Mouse (Mus musculus) lung, adult 2 months (tissue): ENCODE data around the gene Dgkb. TPM values are rescaled to one million over a fixed set of nuclear protein-coding genes. Genes with fewer than 3 reads are reported as not detected.

ENCODE experiments used
- DNase-seq: peaks from one replicate; pipeline ENCODE4 v3.0.0; 2022
- H3K4me1 ChIP-seq: fragments of 200-500 bp; 2 replicates; pipeline ENCODE4 v1.6.1; 2011; ENCODE audit warnings: low read length; ENCODE audit not compliant: control insufficient read depth, insufficient read depth
- H3K4me3 ChIP-seq: fragments of 200-500 bp; replicated peaks from 2 replicates; pipeline ENCODE3; 2011; ENCODE audit warnings: low read depth, mild to moderate bottlenecking, control low read depth, low read length; ENCODE audit errors: extremely low read depth
- CTCF ChIP-seq: fragments of 200-500 bp; IDR thresholded peaks from 2 replicates; pipeline ENCODE4 v1.5.1; 2011; ENCODE audit warnings: mild to moderate bottlenecking, low read length, control low read depth; ENCODE audit not compliant: insufficient read depth
- POLR2A ChIP-seq: fragments of 200-500 bp; IDR thresholded peaks from 2 replicates; pipeline ENCODE4 v1.6.1; 2011; ENCODE audit warnings: low read depth, mild to moderate bottlenecking, control low read depth, low read length, borderline replicate concordance; ENCODE audit errors: extremely low read depth
- WGBS: fragments of 180-500 bp; shearing (Covaris S2); methylation state at CpG from one replicate; pipeline ENCODE4 v1.1.7; 2018; 5-methylcytosine and 5-hydroxymethylcytosine counted together
- polyA plus RNA-seq: library from polyadenylated mRNA; depleted of rRNA; stranded (reverse); fragments of >200 nt; gene quantifications from 2 replicates; pipeline ENCODE4 v1.2.3, GENCODE M21; 2012

The Dgkb gene
- polyA plus RNA-seq, 1 experiment, result 0.80 TPM

DNA sequence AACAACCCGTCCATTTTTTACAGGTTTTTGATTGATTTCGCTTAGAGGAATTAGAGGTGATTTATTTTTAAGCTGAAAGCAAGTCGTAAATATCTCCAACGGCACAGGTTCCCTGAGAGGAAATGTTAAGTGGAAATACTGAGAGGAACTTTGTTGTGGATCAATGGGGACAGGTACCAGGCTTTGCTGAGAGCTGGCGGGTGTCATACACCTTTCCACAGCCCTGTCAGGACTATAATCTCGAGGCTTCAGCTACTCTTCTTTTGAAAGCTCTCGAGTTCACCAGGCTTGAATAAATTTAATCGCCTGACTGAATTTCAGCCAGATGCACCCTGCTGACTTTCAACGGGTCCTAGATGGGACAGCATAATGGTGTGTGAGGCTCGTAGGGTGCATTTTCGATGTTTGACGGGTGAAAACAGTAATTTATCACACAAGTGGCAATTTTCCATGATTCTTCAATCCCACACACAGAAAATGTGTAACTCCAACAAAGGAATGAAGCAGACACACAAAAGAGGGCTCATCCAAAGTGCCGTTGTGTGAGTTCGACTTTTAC is 580.3 kb downstream of the Dgkb start:
- WGBS, result 59% methylated on average over 14 of the region's 14 CpGs
- Histone ChIP-seq H3K4me1 (no peaks in the 10 kb centered on the region), H3K4me3 (no peak overlapping the region)
- no peak for DNase-seq
- TF ChIP-seq POLR2A (no peak), CTCF (no peak)

DNA sequence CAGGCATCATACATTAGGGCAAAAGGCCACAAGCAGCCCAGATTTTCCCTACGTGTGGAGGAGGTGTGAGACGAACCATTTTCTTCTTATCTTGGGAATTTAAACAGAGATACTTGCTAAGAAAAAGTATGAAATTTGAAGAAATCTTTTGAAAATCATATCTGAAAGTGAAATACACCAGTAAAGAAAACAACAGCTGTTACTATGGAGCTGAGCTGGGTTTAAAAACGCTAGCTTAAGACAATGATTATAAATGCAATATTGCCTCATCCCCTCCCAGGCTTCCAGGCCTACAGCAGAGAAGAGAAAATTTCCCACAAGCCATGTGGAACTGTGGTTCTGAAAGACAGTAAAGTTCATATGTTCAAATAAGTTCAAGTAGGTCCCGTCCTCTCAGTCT is 582.6 kb downstream of the Dgkb start:
- H3K4me3 ChIP-seq, result no peak overlapping the region
- H3K4me1 ChIP-seq, result no peaks in the 10 kb centered on the region
- 61% methylated on average over 4 of the region's 4 CpGs for WGBS
- DNase-seq, result no peak
- no peak for TF ChIP-seq POLR2A
- no peak for TF ChIP-seq CTCF

DNA sequence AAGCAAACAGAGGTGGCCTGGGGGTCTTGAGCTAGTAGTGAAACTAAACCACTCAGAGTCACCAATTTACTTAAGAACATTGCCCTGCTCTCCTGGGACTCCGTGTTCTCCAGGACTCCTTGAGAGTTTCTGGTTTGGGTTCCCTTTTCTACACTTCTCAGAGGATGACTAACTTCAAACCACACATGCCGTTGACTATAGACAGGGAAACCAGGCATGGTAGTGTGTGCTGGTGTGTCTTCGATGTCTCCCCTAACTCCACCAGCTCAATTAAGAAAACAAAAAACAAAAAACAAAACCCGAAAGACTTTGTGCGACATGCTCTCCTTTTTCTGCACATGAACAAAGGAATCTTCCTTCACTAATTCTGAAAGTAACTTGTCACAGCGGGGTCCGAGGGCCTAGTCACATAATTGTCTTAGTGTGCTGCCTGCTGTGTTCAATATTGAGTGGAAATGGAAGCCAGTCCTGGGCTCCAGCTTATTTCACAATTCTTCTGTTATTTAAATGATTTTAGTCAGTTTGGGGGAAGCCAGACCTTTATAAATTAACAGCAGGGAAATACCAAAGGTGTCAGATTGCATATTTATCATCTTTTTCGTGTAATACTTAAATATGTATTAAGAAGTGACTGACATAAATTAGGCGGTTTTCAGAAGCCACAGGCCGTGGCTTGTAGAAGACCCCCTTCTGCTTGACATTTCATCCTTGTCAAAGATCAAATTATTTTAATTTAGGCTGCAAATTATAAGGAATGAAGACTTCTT is 618.0 kb downstream of the Dgkb start:
- TF ChIP-seq POLR2A, result no peak
- no peak for TF ChIP-seq CTCF
- no peak for DNase-seq
- WGBS, result 71% methylated on average over 10 of the region's 10 CpGs
- Histone ChIP-seq H3K4me3 (no peak overlapping the region), H3K4me1 (no peaks in the 10 kb centered on the region)

DNA sequence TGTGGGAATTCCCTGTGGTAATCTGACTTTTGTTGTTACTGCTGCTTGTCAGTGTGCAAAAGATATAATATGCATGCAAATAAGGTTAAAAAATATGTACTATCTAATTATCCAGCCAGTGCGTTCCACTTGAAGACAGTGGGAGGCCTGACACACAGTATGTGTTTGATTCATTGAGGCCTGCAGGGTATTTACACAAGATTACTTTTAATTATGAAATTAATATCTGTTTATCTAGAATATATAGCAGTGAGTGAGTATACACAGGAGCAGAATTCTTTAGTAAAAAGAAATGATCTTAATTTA is 618.6 kb downstream of the Dgkb start:
- Histone ChIP-seq H3K4me1 (no peaks in the 10 kb centered on the region), H3K4me3 (no peak overlapping the region)
- no peak for DNase-seq
- TF ChIP-seq CTCF (no peak), POLR2A (no peak)
- 88% methylated on average over 1 of the region's 1 CpGs for WGBS

DNA sequence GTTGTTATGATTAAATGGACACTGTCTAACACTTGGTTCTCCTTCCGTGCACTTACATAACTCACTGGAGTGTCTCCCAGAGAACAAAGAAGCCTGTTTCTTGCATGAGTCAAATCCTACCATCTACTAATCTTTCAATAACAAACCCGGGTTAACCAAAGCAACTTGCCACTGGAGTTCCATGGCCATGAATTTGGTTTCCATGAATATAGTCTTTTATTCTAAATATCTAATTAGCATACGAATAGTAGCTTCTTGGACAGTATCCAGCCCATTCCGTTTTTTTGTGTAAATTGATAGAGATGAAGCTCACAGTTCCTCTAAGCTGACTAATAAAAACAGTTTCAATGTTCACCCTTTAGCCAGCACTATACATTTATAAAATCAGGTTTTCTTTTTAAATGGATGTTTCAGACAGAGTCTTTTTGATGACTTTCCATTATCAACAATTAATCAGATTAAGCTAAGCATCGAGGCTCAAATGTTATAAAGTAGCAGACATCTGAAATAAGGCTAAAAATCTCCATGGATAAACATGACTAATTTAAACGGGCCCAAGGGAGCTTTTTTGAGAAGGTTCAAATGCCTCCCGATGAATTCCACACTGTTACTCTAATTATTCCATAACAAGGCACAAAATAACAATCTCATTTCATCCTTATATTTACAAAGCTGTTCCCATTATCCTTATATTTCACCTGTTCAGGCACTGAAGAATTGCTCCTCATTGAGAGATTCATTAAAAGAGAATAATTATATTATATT is 633.0 kb downstream of the Dgkb start:
- H3K4me3 ChIP-seq, result no peak overlapping the region
- no peak for DNase-seq
- WGBS, result 66% methylated on average over 7 of the region's 7 CpGs

DNA sequence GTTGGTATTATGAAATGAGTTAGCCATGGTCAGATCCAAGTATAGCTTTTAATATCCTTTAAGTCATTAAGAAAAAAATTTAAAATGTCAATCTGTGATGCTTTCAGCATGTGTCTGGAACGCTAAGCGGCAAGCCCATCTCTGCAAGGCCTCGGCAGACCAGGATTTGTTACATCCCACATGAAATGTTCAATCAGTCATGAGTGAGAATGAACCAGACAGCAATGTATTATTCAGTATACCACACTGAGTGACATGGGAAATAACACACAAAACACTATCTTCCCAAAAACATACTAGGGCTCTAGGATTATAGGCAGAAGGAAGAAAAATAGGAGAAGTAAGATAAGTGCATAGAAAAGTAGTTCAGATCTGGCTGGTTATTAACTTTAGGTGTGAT is 634.2 kb downstream of the Dgkb start:
- Histone ChIP-seq H3K4me1 (no peaks in the 10 kb centered on the region), H3K4me3 (no peak overlapping the region)
- no peak for DNase-seq
- TF ChIP-seq POLR2A (no peak), CTCF (no peak)
- WGBS, result 82% methylated on average over 3 of the region's 3 CpGs

More for the DNA sequence above, 633.0 kb downstream of the Dgkb start:
- H3K4me1 ChIP-seq, result no peaks in the 10 kb centered on the region
- TF ChIP-seq CTCF (no peak), POLR2A (no peak)

DNA sequence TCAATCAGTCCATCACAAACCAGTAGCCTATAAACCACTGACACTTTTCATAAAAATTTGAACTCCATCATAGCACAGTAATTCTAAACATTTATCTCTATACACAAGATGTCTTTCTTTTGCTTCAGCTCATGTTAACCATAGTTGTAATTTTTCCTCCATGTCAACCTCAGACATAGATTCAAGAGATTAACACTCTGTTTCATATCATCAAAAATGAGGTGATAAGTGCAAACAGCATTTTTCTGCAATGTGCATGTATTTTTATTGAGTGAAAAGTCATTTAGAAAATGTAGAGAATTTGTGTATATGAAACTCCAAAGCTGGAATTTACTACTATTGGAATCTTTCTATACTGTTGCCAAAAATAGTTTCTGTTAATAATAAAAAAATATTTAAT is 650.7 kb downstream of the Dgkb start:
- DNase-seq, result no peak
- Histone ChIP-seq H3K4me1 (no peaks in the 10 kb centered on the region), H3K4me3 (no peak overlapping the region)
- no peak for TF ChIP-seq POLR2A

DNA sequence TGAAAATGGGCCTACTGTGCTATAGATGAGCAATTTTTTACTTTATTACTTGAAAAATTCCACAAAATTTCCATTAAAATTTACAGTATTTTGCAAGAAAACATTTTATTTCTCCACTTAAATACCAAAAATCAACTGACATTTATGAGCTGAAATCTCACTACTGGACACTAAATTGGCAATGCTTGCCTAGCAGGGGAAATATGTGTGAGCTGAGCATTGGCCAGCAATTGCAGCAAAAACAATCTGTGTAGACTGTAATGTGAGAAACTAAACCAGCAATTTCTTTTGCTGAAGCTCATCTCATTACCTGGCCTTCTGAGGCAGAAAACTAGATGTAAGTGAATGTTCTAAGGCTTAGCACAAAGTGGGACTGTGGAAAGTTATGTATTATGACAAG is 651.1 kb downstream of the Dgkb start:
- no peak for DNase-seq
- Histone ChIP-seq H3K4me1 (no peaks in the 10 kb centered on the region), H3K4me3 (no peak overlapping the region)
- TF ChIP-seq POLR2A (no peak), CTCF (no peak)

DNA sequence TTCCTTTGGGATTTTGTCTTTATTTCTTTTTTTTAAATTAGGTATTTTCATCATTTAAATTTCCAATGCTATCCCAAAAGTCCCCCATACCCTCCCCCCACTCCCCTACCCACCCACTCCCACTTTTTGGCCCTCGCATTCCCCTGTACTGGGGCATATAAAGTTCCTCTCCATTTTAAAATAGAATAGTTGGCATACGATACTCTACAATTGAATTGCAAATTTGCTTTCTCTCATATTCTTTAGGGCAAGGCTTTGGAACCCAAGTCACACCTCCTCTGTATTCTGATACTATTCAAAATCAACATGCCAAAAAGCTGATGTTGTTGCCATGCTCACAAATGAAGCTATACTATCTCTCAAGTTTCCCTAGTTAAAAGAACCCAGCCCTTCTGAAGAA is 679.7 kb downstream of the Dgkb start:
- no peak for DNase-seq
- 84% methylated on average over 2 of the region's 2 CpGs for WGBS
- TF ChIP-seq CTCF (no peak), POLR2A (no peak)
- no peak overlapping the region for H3K4me3 ChIP-seq
- H3K4me1 ChIP-seq, result no peaks in the 10 kb centered on the region

DNA sequence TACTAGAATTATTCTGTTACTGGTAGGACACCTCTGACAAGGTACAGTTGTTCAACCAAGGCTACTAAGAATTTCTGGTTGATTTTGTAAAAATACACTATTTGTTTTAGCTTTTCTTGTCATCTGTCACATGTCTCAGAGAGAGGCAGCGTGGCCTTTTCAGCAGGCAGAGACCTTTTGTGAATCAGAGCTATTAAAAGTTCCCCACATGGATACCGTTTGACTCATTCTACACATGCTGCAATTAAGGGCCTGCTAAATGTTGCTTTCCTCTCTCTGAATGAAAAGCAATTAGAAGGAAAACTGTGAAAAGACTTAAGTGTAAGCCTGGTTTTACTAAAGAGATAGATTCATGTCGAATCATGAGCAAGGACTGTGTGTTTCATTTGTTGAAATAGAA is 683.4 kb downstream of the Dgkb start:
- Histone ChIP-seq H3K4me1 (no peaks in the 10 kb centered on the region), H3K4me3 (no peak overlapping the region)
- 64% methylated on average over 3 of the region's 3 CpGs for WGBS
- no peak for DNase-seq
- TF ChIP-seq CTCF (no peak), POLR2A (no peak)
